Mouse (Mus musculus) liver, adult 2 months (tissue): ENCODE data around the gene Slc35a2.

Experiments
- CTCF ChIP-seq: fragments of 200-500 bp; IDR thresholded peaks from 2 replicates; pipeline ENCODE4 v1.5.1; 2011; ENCODE audit warnings: low read depth, low read length, control low read depth
- POLR2A ChIP-seq: fragments of 200-500 bp; IDR thresholded peaks from 2 replicates; pipeline ENCODE4 v1.6.1; 2011; ENCODE audit warnings: low read length, control low read depth; ENCODE audit not compliant: insufficient read depth; ENCODE audit errors: extremely low read depth

DNA sequence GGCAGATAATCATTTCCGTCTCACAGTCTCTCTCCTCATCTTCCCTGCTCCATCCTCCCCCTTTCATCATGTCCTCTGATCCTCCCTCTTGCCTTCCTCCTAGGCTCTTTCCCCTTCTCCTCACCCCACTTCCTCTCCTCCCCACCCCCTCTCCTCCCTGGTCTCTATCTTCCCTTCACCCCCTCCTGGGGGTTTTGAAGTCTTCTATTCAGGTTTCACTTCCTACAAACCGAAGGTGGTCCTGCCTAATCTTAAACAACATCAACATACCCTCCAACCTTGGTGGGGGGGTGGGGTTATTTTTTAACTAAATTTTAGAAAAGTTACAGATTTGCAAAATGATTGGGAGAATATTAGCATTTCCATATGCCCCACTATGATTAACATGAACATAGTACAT lies 15.3 kb upstream of the Slc35a2 start:
- TF ChIP-seq CTCF (no peak), POLR2A (no peak)
